Mouse (Mus musculus): ENCODE measurements around the gene Slc1a1. TPM values are rescaled to one million over a fixed set of nuclear protein-coding genes. Genes with fewer than 3 reads are reported as not detected.

Slc1a1 gene
- polyA plus RNA-seq, 1 experiment from 2014 or later, result 1.2 TPM

DNA sequence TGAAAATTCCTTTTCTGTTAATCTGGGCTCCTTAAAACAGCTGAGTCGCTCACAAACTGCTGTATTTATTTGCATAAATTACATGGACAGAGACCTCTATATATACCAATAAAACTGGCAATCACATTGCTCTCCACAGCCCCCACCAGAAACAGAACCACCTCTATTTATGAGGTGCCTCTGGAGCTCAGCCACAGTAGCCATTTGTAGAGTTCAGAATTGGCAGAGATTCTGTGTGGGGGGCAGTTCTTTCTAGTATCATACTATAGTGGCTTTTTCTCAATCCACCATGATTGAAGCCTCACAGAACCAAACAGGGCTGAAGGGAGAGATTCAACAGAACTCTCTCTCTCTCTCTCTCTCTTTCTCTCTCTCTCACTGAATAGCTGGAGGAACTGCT lies 61.8 kb downstream of the Slc1a1 start:
- no peak overlapping the region for H3K9ac ChIP-seq (ENCODE audit: low read depth, low read length)
- ATAC-seq (ENCODE audit: low FRiP score) (no peak), DNase-seq (ENCODE audit: low spot score) (no peak)
- no peaks in the 10 kb centered on the region for H3K36me3 ChIP-seq (ENCODE audit: control insufficient read depth, insufficient read depth, low read length)
- no peaks in the 10 kb centered on the region; the same call in 1 of the 2 replicates for H3K4me1 ChIP-seq (replicated peaks; ENCODE audit: control insufficient read depth, insufficient read depth, low read length)
- H3K27me3 ChIP-seq (ENCODE audit: control insufficient read depth, insufficient read depth, low read length), result no peaks in the 10 kb centered on the region
- no peaks in the 10 kb centered on the region for H3K9me3 ChIP-seq (ENCODE audit: control insufficient read depth, low read length)
- H3K27ac ChIP-seq (ENCODE audit: low read depth, low read length), result no peak overlapping the region
- H3K4me2 ChIP-seq (replicated peaks; ENCODE audit: low read depth, low read length), result no peak overlapping the region
- WGBS, result 79% methylated on average over 1 of the region's 1 CpGs
- H3K4me3 ChIP-seq (ENCODE audit: low read depth, low read length), result no peak overlapping the region

DNA sequence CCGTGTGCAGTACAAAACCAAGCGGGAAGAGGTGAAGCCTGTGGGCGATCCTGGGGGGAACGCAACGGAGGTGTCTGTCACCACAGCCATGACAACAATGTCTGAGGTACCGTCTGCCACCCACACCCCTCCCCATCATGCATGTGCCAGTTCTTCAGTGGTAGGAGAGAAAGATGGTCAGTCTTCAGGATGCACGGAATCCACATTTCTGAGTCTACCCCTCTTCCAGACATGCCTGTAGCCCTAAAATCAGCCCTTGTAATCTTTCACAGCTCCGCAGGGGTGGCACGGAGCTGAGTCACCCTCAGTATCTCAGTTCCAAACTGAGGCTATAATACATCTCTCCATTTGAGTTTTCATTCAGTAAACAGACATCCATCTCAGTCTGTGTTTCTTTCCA lies 62.6 kb downstream of the Slc1a1 start:
- H3K4me2 ChIP-seq (replicated peaks; ENCODE audit: low read depth, low read length), result no peak overlapping the region
- WGBS, result 83% methylated on average over 9 of the region's 9 CpGs
- no peak overlapping the region for H3K27ac ChIP-seq (ENCODE audit: low read depth, low read length)
- ATAC-seq (ENCODE audit: low FRiP score) (no peak), DNase-seq (ENCODE audit: low spot score) (no peak)
- H3K9me3 ChIP-seq (ENCODE audit: control insufficient read depth, low read length), result no peaks in the 10 kb centered on the region
- H3K4me3 ChIP-seq (ENCODE audit: low read depth, low read length), result no peak overlapping the region
- H3K27me3 ChIP-seq (ENCODE audit: control insufficient read depth, insufficient read depth, low read length), result no peaks in the 10 kb centered on the region
- no peaks in the 10 kb centered on the region for H3K4me1 ChIP-seq (replicated peaks; ENCODE audit: control insufficient read depth, insufficient read depth, low read length)
- no peak overlapping the region for H3K9ac ChIP-seq (ENCODE audit: low read depth, low read length)
- H3K36me3 ChIP-seq (ENCODE audit: control insufficient read depth, insufficient read depth, low read length), result no peaks in the 10 kb centered on the region

DNA sequence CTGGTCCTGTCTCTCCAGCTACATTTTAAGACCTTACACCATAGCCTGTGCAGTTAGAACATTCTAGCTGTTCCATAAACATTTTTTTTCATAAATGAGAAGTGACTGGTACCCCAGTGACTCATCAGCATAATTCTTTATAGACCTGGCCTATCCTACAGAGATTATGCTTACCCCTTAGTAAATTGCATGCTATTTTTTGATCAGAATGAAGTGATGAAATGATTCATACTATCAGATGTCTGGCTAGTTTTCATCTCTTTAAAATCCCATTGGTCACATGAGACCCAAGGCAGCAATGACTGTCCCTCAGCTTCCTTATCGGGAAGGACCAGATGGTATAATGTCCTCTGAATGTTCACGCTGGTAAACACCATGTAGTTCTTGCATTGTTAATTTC lies 65.9 kb downstream of the Slc1a1 start:
- ATAC-seq (ENCODE audit: low FRiP score) (no peak), DNase-seq (ENCODE audit: low spot score) (no peak)
- no peaks in the 10 kb centered on the region for H3K9me3 ChIP-seq (ENCODE audit: control insufficient read depth, low read length)
- 94% methylated on average over 2 of the region's 2 CpGs for WGBS
- no peak overlapping the region for H3K27ac ChIP-seq (ENCODE audit: low read depth, low read length)
- H3K4me1 ChIP-seq (replicated peaks; ENCODE audit: control insufficient read depth, insufficient read depth, low read length), result no peaks in the 10 kb centered on the region
- H3K9ac ChIP-seq (ENCODE audit: low read depth, low read length), result no peak overlapping the region
- H3K36me3 ChIP-seq (ENCODE audit: control insufficient read depth, insufficient read depth, low read length), result no peaks in the 10 kb centered on the region
- H3K27me3 ChIP-seq (ENCODE audit: control insufficient read depth, insufficient read depth, low read length), result no peaks in the 10 kb centered on the region
- no peak overlapping the region for H3K4me2 ChIP-seq (replicated peaks; ENCODE audit: low read depth, low read length)
- no peak overlapping the region for H3K4me3 ChIP-seq (ENCODE audit: low read depth, low read length)

DNA sequence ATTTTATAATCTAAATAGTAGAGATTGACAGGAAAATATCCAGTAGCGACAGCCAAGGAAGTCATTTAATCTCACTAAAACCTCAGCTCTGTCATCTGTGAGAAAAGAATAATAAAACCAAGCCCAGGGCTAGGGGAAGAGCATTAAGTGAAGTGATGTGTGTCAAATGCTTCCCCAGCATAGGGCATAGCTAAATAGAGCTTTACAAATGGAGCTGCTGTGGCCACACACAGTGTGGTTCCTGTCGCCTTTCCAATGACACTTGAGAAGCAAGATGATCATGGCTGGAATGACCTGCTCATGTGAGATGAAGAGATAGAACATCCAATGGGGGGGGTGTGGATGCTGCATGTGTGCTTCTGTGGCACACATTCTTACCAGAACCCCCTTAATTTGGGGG lies 67.3 kb downstream of the Slc1a1 start:
- Histone ChIP-seq H3K4me2 (replicated peaks; ENCODE audit: low read depth, low read length) (no peak overlapping the region), H3K9ac (ENCODE audit: low read depth, low read length) (no peak overlapping the region), H3K9me3 (ENCODE audit: control insufficient read depth, low read length) (no peaks in the 10 kb centered on the region), H3K27me3 (ENCODE audit: control insufficient read depth, insufficient read depth, low read length) (no peaks in the 10 kb centered on the region), H3K36me3 (ENCODE audit: control insufficient read depth, insufficient read depth, low read length) (no peaks in the 10 kb centered on the region), H3K4me1 (replicated peaks; ENCODE audit: control insufficient read depth, insufficient read depth, low read length) (no peaks in the 10 kb centered on the region), H3K27ac (ENCODE audit: low read depth, low read length) (no peak overlapping the region), H3K4me3 (ENCODE audit: low read depth, low read length) (no peak overlapping the region)
- WGBS, result 55% methylated on average over 2 of the region's 2 CpGs
- ATAC-seq (ENCODE audit: low FRiP score) (no peak), DNase-seq (ENCODE audit: low spot score) (no peak)

DNA sequence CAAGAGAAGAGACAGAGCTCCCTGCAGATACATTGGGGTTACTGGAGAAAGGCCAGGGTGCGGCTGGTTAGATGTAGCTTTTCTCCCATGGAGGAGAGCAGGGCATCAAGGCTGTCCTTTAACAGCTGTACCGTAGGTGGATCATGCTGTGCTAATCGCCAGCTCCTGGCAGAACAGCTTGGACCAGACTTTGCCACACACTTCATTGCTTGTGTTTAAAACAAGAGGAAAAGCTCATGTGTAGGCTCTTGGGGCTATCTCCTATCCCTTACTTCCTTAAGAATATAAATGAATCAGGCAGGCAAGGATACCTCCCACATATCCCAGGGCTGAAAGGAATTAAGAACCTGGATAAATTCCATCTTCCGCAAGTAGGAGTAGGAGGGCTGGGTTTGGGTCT lies 68.0 kb downstream of the Slc1a1 start:
- Histone ChIP-seq H3K36me3 (ENCODE audit: control insufficient read depth, insufficient read depth, low read length) (no peaks in the 10 kb centered on the region), H3K4me2 (replicated peaks; ENCODE audit: low read depth, low read length) (no peak overlapping the region), H3K9me3 (ENCODE audit: control insufficient read depth, low read length) (no peaks in the 10 kb centered on the region), H3K4me1 (replicated peaks; ENCODE audit: control insufficient read depth, insufficient read depth, low read length) (no peaks in the 10 kb centered on the region), H3K4me3 (ENCODE audit: low read depth, low read length) (no peak overlapping the region), H3K27me3 (ENCODE audit: control insufficient read depth, insufficient read depth, low read length) (no peaks in the 10 kb centered on the region), H3K9ac (ENCODE audit: low read depth, low read length) (no peak overlapping the region), H3K27ac (ENCODE audit: low read depth, low read length) (no peak overlapping the region)
- 87% methylated on average over 4 of the region's 4 CpGs for WGBS
- DNase-seq (ENCODE audit: low spot score) (no peak), ATAC-seq (ENCODE audit: low FRiP score) (no peak)

DNA sequence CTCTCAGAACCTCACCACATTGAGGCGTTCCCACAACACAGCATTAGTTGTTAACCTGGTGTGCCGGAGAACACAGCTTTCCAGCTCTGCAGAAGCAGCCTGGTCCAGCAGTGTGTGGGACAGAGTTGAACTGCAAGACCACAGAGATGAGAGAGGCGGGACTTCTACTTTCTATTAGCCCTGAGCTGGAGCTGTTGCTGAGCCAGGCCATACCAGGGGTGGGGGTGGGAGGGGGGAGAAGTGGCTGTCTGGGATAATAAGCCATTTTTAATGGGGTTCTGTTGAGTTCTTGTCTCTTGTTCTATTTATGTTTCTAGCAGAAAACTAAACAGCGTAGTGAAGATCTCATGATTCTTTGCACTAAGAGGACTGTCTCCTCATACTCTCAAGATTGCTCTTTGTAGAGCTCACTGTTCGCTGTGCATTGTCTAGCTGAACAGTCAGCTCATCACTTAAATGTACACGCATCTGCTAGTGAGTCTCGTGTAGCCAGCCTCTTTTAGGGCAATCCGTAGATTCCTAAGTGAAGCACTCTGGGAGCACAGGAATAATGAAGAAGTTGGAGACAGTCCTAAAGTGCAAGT lies 68.8 kb downstream of the Slc1a1 start:
- Histone ChIP-seq H3K4me3 (ENCODE audit: low read depth, low read length) (no peak overlapping the region), H3K4me2 (replicated peaks; ENCODE audit: low read depth, low read length) (no peak overlapping the region), H3K9ac (ENCODE audit: low read depth, low read length) (no peak overlapping the region), H3K36me3 (ENCODE audit: control insufficient read depth, insufficient read depth, low read length) (no peaks in the 10 kb centered on the region), H3K27me3 (ENCODE audit: control insufficient read depth, insufficient read depth, low read length) (no peaks in the 10 kb centered on the region), H3K27ac (ENCODE audit: low read depth, low read length) (no peak overlapping the region), H3K4me1 (replicated peaks; ENCODE audit: control insufficient read depth, insufficient read depth, low read length) (no peaks in the 10 kb centered on the region), H3K9me3 (ENCODE audit: control insufficient read depth, low read length) (no peaks in the 10 kb centered on the region)
- DNase-seq (ENCODE audit: low spot score) (no peak), ATAC-seq (ENCODE audit: low FRiP score) (no peak)
- WGBS, result 92% methylated on average over 8 of the region's 8 CpGs

DNA sequence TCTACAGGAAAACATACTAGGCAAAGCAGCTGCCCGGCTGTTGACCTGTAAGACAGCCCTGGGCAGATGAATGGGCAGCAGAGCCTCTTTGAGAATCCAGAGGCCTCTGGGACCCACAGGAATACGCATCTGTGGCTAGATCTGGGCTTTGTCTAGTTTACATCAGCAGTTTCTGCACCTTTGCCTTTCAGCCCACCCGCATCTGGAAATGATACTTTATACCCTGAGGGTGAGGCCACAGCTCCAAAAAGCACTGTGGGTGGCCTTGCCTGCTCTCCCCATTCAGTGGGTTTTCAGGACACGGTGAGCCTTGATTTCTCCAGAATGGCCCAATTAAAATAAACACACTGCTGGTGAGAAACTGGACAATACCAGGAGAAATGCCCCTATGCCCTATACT lies 73.3 kb downstream of the Slc1a1 start:
- no peak overlapping the region for H3K4me3 ChIP-seq (ENCODE audit: low read depth, low read length)
- no peak for ATAC-seq (ENCODE audit: low FRiP score)
- H3K36me3 ChIP-seq (ENCODE audit: control insufficient read depth, insufficient read depth, low read length), result no peaks in the 10 kb centered on the region
- H3K27ac ChIP-seq (ENCODE audit: low read depth, low read length), result no peak overlapping the region
- no peak overlapping the region for H3K4me2 ChIP-seq (replicated peaks; ENCODE audit: low read depth, low read length)
- peak; percentile 6 for DNase-seq (ENCODE audit: low spot score)
- no peaks in the 10 kb centered on the region for H3K4me1 ChIP-seq (replicated peaks; ENCODE audit: control insufficient read depth, insufficient read depth, low read length)
- H3K9ac ChIP-seq (ENCODE audit: low read depth, low read length), result no peak overlapping the region
- H3K27me3 ChIP-seq (ENCODE audit: control insufficient read depth, insufficient read depth, low read length), result no peaks in the 10 kb centered on the region
- 57% methylated on average over 4 of the region's 4 CpGs for WGBS
- no peaks in the 10 kb centered on the region for H3K9me3 ChIP-seq (ENCODE audit: control insufficient read depth, low read length)

DNA sequence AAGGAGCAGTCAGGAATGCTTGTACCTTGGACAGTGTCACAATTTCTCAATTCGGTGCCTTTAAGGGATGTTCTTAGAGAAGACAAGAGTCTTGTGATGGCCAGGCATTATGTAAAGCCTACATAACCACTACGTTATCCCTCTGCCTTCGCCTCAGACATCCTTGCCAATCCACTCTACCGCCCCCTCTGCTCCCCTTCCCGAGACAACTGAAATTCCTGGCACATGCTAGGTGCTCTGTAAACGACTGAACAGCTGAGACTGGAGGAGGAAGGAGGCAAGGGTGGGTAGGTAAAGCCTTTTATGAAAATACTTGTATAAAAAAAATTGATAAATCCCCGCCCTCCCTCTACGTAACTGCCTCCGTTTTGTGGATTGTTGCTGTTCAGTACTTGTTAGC lies 73.8 kb downstream of the Slc1a1 start:
- DNase-seq (ENCODE audit: low spot score), result no peak
- WGBS, result 82% methylated on average over 9 of the region's 9 CpGs
- no peaks in the 10 kb centered on the region for H3K27me3 ChIP-seq (ENCODE audit: control insufficient read depth, insufficient read depth, low read length)
- ATAC-seq (ENCODE audit: low FRiP score), result no peak
- H3K9ac ChIP-seq (ENCODE audit: low read depth, low read length), result no peak overlapping the region
- no peak overlapping the region for H3K27ac ChIP-seq (ENCODE audit: low read depth, low read length)
- no peak overlapping the region for H3K4me2 ChIP-seq (replicated peaks; ENCODE audit: low read depth, low read length)
- no peak overlapping the region for H3K4me3 ChIP-seq (ENCODE audit: low read depth, low read length)
- H3K9me3 ChIP-seq (ENCODE audit: control insufficient read depth, low read length), result no peaks in the 10 kb centered on the region
- H3K4me1 ChIP-seq (replicated peaks; ENCODE audit: control insufficient read depth, insufficient read depth, low read length), result no peaks in the 10 kb centered on the region
- H3K36me3 ChIP-seq (ENCODE audit: control insufficient read depth, insufficient read depth, low read length), result no peaks in the 10 kb centered on the region

DNA sequence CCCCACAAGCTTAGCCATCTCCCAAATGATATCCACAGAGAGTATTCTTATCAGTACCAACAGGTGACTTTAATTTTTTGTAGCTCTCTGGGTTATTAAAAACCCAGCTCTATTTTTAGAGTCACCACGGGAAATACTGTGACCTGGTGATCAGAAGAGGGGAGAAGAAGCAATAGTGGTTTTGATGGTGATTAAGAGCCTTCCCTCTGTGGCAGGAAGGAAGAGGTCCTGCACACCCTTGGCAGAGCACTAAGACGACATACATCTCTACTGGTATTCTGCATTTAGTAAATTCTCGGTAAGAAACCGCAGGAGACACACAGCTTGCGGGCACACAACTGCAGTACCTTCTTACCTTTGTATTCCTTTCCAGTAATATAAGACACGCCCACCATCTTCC lies 79.7 kb downstream of the Slc1a1 start:
- no peak overlapping the region for H3K4me2 ChIP-seq (replicated peaks; ENCODE audit: low read depth, low read length)
- ATAC-seq (ENCODE audit: low FRiP score) (no peak), DNase-seq (ENCODE audit: low spot score) (no peak)
- H3K9ac ChIP-seq (ENCODE audit: low read depth, low read length), result no peak overlapping the region
- no peak overlapping the region for H3K4me3 ChIP-seq (ENCODE audit: low read depth, low read length)
- WGBS, result 81% methylated on average over 6 of the region's 6 CpGs
- no peaks in the 10 kb centered on the region for H3K9me3 ChIP-seq (ENCODE audit: control insufficient read depth, low read length)
- H3K4me1 ChIP-seq (replicated peaks; ENCODE audit: control insufficient read depth, insufficient read depth, low read length), result no peaks in the 10 kb centered on the region
- H3K27ac ChIP-seq (ENCODE audit: low read depth, low read length), result no peak overlapping the region
- no peaks in the 10 kb centered on the region for H3K27me3 ChIP-seq (ENCODE audit: control insufficient read depth, insufficient read depth, low read length)
- H3K36me3 ChIP-seq (ENCODE audit: control insufficient read depth, insufficient read depth, low read length), result no peaks in the 10 kb centered on the region
